Mouse (Mus musculus) intestine, embryonic 16.5 days (tissue): ENCODE measurements around the gene Fmo2. TPM values are rescaled to one million over a fixed set of nuclear protein-coding genes. Genes with fewer than 3 reads are reported as not detected.

Experiments
- ATAC-seq: fragments of 200-750 bp; cut with Nextera tagmentation; 2 replicates; pipeline ENCODE4 v1.8.0; 2017; ENCODE audit warnings: moderate TSS enrichment, moderate library complexity
- H3K27ac ChIP-seq: fragments of 300-500 bp; sonication (generic); 2 replicates; pipeline ENCODE4 v1.5.1; 2014; ENCODE audit warnings: mild to moderate bottlenecking, low read length
- H3K27me3 ChIP-seq: fragments of 300-500 bp; sonication (generic); replicated peaks from 2 replicates; pipeline ENCODE4 v1.6.1; 2014; ENCODE audit warnings: low read length, control low read depth, mixed read lengths; ENCODE audit not compliant: control insufficient read depth, insufficient read depth
- H3K36me3 ChIP-seq: fragments of 300-500 bp; sonication (generic); 2 replicates; pipeline ENCODE4 v1.6.1; 2014; ENCODE audit warnings: low read length, control low read depth; ENCODE audit not compliant: control insufficient read depth, insufficient read depth
- H3K4me1 ChIP-seq: fragments of 300-500 bp; sonication (generic); 2 replicates; pipeline ENCODE4 v1.6.1; 2014; ENCODE audit warnings: low read length, control low read depth, mixed read lengths; ENCODE audit not compliant: control insufficient read depth, insufficient read depth
- H3K4me2 ChIP-seq: fragments of 300-500 bp; sonication (generic); 2 replicates; pipeline ENCODE4 v1.6.1; 2014; ENCODE audit warnings: low read depth, low read length, control low read depth
- H3K4me3 ChIP-seq: fragments of 300-500 bp; sonication (generic); 2 replicates; pipeline ENCODE4 v1.5.1; 2014; ENCODE audit warnings: mild to moderate bottlenecking, low read length
- H3K9ac ChIP-seq: fragments of 300-500 bp; sonication (generic); 2 replicates; pipeline ENCODE4 v1.6.1; 2014; ENCODE audit warnings: low read depth, low read length
- H3K9me3 ChIP-seq: fragments of 300-500 bp; sonication (generic); 2 replicates; pipeline ENCODE4 v1.6.1; 2016; ENCODE audit warnings: low read length, control low read depth; ENCODE audit not compliant: control insufficient read depth
- WGBS: fragments of 180-500 bp; shearing (Covaris S2); extraction: QIAGEN DNeasy Blood & Tissue Kit; methylation state at CpG from one replicate; pipeline ENCODE4 v1.1.7; 2014; 5-methylcytosine and 5-hydroxymethylcytosine counted together
- polyA plus RNA-seq: library from polyadenylated mRNA; unstranded; fragments of >200 nt; fragmentation: Nextera tagmentation; extraction: Ambion mirVana; gene quantifications from 2 replicates; pipeline ENCODE4 v1.2.1, GENCODE M21; 2015

Gene Fmo2
- polyA plus RNA-seq, 1 experiment from 2014 or later = 2.1 TPM

DNA sequence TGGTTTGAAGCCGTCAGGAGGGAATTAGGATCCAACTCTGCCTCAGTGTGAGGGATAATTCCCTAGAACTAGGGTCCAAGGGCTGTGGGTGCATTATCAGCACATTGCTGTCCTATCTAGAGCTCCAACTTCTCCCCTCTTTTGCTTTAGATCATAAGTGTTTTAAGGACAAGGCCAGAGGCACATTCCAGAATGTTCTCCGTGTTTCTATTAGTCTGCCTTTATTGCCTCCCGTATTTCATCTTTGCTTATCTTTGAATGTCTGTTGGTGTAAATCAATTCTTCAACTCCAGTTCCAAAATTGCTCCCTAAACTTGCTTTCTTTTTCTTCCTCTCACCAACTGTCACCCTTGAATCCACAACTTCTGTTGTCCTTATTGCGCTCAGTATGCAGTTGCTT lies 33.9 kb upstream of the Fmo2 start:
- no peaks in the 10 kb centered on the region for H3K27me3 ChIP-seq
- no peak overlapping the region for H3K4me3 ChIP-seq
- no peak overlapping the region for H3K27ac ChIP-seq
- no peaks in the 10 kb centered on the region for H3K36me3 ChIP-seq
- no peak for ATAC-seq
- no peak overlapping the region for H3K4me2 ChIP-seq
- H3K9me3 ChIP-seq = no peaks in the 10 kb centered on the region
- H3K9ac ChIP-seq = no peak overlapping the region
- H3K4me1 ChIP-seq = no peaks in the 10 kb centered on the region
- 62% methylated on average over 4 of the region's 4 CpGs for WGBS

DNA sequence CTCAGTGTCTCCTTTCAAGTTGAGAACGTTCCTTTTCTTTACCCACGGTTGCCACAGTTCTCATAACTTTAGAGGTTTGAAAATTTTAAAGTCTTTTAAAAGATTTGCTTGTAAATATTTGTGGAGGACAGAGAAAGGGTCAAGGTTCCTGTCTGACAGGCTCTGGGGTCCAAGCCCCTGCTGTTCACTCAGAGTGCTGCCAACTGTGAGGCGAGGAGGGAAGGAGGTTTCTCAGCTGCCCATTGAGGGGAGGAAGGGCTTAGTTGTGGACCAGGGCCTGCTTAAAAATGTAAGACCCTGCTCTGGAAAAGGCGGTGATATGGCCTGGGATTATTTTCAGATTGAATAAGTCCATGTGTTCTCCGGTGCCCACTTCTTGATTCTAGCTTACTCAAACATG lies 33.4 kb upstream of the Fmo2 start:
- ATAC-seq = no peak
- Histone ChIP-seq H3K4me1 (no peaks in the 10 kb centered on the region), H3K9me3 (no peaks in the 10 kb centered on the region), H3K27me3 (no peaks in the 10 kb centered on the region), H3K9ac (no peak overlapping the region), H3K27ac (no peak overlapping the region), H3K4me2 (no peak overlapping the region), H3K36me3 (no peaks in the 10 kb centered on the region), H3K4me3 (no peak overlapping the region)
- 71% methylated on average over 5 of the region's 5 CpGs for WGBS

GRCm38 (mm10) chr1:162931310-162931875 lies 32.9 kb upstream of the Fmo2 start:
- no peak overlapping the region for H3K27ac ChIP-seq
- WGBS = 67% methylated on average over 4 of the region's 4 CpGs

DNA sequence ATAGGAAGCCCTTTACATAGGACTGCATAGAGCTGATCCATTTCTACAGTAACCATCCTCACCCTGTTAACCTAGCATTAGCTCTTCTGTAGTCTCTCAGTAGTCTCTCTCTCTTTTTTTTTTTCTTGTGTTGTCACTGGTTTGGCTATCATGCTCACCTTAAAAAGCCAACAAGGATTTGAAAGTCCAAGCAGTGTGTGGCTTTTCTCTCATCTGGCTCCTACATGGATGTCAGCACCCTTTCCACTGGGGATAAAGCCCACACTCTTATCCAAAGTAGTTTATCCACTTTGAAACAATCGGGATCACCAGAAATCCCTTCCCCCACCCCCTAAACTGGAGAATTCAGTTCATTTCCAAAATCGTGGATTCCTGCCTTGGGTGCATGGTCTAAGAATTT lies 32.1 kb upstream of the Fmo2 start:
- Histone ChIP-seq H3K4me2 (no peak overlapping the region), H3K9me3 (no peaks in the 10 kb centered on the region), H3K9ac (no peak overlapping the region), H3K36me3 (no peaks in the 10 kb centered on the region), H3K27ac (no peak overlapping the region), H3K27me3 (no peaks in the 10 kb centered on the region), H3K4me3 (no peak overlapping the region), H3K4me1 (no peaks in the 10 kb centered on the region)
- ATAC-seq = no peak
- 66% methylated on average over 2 of the region's 2 CpGs for WGBS

More at GRCm38 (mm10) chr1:162931310-162931875, 32.9 kb upstream of the Fmo2 start:
- H3K4me3 ChIP-seq = no peak overlapping the region
- no peak overlapping the region for H3K9ac ChIP-seq
- no peaks in the 10 kb centered on the region for H3K27me3 ChIP-seq
- H3K36me3 ChIP-seq = no peaks in the 10 kb centered on the region
- H3K4me2 ChIP-seq = no peak overlapping the region
- no peaks in the 10 kb centered on the region for H3K9me3 ChIP-seq
- H3K4me1 ChIP-seq = no peaks in the 10 kb centered on the region
- ATAC-seq = no peak

DNA sequence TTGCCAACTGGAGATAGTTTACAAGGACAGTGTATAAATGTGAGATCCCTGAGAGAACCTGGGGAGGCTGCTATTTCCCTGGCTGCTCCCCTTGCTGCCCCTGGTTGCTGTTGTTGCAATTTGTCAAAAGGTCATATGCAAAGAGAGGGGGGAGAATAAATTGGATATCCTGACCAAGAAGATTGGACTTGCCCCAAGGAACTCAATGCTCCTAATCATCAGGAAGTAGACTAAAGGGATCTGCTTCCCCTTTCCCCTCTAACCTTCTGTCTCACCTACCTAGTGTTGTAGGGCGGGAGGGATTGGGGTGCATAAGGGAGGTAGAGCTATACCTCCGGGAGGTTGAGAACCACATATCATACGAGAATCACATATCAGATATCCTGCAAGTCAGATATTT lies 30.6 kb upstream of the Fmo2 start:
- WGBS = 81% methylated on average over 3 of the region's 3 CpGs
- Histone ChIP-seq H3K9me3 (no peaks in the 10 kb centered on the region), H3K9ac (no peak overlapping the region), H3K36me3 (no peaks in the 10 kb centered on the region), H3K4me1 (no peaks in the 10 kb centered on the region), H3K27ac (no peak overlapping the region), H3K27me3 (no peaks in the 10 kb centered on the region), H3K4me2 (no peak overlapping the region), H3K4me3 (no peak overlapping the region)
- ATAC-seq = no peak

GRCm38 (mm10) chr1:162925121-162925520 lies 26.6 kb upstream of the Fmo2 start:
- Histone ChIP-seq H3K4me1 (no peaks in the 10 kb centered on the region), H3K9me3 (no peaks in the 10 kb centered on the region), H3K4me2 (no peak overlapping the region), H3K4me3 (no peak overlapping the region), H3K27ac (no peak overlapping the region), H3K36me3 (no peaks in the 10 kb centered on the region), H3K27me3 (no peaks in the 10 kb centered on the region), H3K9ac (no peak overlapping the region)
- ATAC-seq = no peak
- WGBS = 83% methylated on average over 1 of the region's 1 CpGs

GRCm38 (mm10) chr1:162916661-162917060 lies 18.1 kb upstream of the Fmo2 start:
- Histone ChIP-seq H3K9me3 (no peaks in the 10 kb centered on the region), H3K9ac (no peak overlapping the region), H3K27ac (no peak overlapping the region), H3K27me3 (no peaks in the 10 kb centered on the region), H3K4me1 (no peaks in the 10 kb centered on the region), H3K4me3 (no peak overlapping the region), H3K4me2 (no peak overlapping the region), H3K36me3 (no peaks in the 10 kb centered on the region)
- ATAC-seq = no peak
- 71% methylated on average over 8 of the region's 8 CpGs for WGBS

DNA sequence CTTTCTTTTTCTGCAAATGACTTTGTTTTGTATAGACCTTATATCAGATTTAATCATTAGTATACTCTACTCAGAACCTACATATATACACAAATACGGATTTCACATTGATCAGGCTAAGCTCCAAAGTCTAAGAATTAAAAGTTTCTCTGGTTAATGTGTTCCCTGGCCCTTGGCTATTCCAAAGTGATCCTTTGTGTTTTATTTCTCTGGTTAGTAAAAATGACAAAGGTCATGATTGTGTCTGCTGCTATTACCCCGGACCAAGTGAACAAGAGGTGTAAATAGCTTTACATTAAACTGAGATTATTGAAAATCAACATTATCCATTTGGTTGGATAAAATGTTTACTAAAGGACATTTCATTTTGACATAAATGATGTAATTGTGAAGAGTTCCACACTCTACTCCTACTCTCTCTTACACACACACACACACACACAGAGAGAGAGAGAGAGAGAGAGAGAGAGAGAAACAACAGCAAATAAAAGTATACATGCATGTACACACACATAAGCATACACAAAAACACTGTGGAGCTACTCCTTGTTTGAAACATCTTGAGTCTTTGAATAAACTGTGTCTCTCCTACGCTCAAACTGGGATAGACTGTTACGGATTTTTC lies 16.5 kb upstream of the Fmo2 start:
- ATAC-seq = no peak
- WGBS = 81% methylated on average over 4 of the region's 4 CpGs
- H3K4me3 ChIP-seq = no peak overlapping the region

DNA sequence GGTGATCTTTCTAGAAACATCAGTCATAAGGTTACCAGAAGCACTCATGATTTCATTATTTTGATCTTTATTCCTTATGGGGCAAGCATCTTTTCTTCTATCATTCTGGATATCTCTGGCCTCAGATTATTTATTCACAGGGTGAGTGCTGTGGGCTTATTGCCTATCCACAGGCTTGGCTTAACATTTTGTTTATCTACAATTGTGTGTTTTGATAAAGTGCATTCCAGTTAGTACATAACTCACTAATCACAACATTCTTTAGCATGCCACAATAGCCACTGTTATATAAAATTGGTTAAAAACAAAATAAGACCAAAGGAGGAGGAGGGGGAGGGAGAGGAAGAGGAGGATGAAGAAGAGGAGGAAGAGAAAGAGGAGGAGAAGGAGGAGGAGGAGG lies 13.6 kb upstream of the Fmo2 start:
- H3K9ac ChIP-seq = no peak overlapping the region
- H3K4me2 ChIP-seq = no peak overlapping the region
- H3K4me1 ChIP-seq = no peaks in the 10 kb centered on the region
- no peak for ATAC-seq
- no peaks in the 10 kb centered on the region for H3K27me3 ChIP-seq
- H3K36me3 ChIP-seq = no peaks in the 10 kb centered on the region
- no peak overlapping the region for H3K4me3 ChIP-seq
- no peak overlapping the region for H3K27ac ChIP-seq
- no peaks in the 10 kb centered on the region for H3K9me3 ChIP-seq

More for the DNA sequence above, 16.5 kb upstream of the Fmo2 start:
- no peak overlapping the region for H3K4me2 ChIP-seq
- H3K9me3 ChIP-seq = no peaks in the 10 kb centered on the region
- no peak overlapping the region for H3K9ac ChIP-seq
- no peak overlapping the region for H3K27ac ChIP-seq
- no peaks in the 10 kb centered on the region for H3K4me1 ChIP-seq
- H3K27me3 ChIP-seq = no peaks in the 10 kb centered on the region
- H3K36me3 ChIP-seq = no peaks in the 10 kb centered on the region

DNA sequence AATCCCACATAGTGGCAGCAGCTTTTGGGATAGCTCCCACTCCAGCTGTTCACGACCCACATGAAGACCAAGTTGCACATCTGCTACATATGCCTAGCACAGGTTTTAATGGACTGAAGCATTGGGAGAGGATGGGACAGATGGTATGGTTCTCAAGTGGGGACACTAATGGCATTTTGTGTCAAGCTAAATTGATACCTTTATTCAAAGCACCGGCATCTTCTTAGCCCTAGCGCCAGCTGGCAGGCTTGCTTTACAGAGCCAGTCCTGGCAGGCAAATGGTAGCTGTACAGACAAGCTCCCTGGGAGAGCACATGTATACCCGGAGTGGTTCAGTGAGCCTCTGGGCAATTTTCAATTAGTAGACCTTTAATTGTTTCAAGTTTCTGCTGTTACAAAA lies 3.4 kb upstream of the Fmo2 start:
- no peak for ATAC-seq
- Histone ChIP-seq H3K27ac (no peak overlapping the region), H3K4me2 (no peak overlapping the region), H3K27me3 (no peaks in the 10 kb centered on the region), H3K36me3 (no peaks in the 10 kb centered on the region), H3K4me3 (no peak overlapping the region), H3K4me1 (no peaks in the 10 kb centered on the region), H3K9ac (no peak overlapping the region), H3K9me3 (no peaks in the 10 kb centered on the region)
- 81% methylated on average over 4 of the region's 4 CpGs for WGBS
